Mouse (Mus musculus): ENCODE measurements around the gene Epb41l3. TPM values are rescaled to one million over a fixed set of nuclear protein-coding genes. Genes with fewer than 3 reads are reported as not detected.

Gene Epb41l3
- total RNA-seq, 2 experiments from 2014 or later, result 1.5 to 2.4 TPM

DNA sequence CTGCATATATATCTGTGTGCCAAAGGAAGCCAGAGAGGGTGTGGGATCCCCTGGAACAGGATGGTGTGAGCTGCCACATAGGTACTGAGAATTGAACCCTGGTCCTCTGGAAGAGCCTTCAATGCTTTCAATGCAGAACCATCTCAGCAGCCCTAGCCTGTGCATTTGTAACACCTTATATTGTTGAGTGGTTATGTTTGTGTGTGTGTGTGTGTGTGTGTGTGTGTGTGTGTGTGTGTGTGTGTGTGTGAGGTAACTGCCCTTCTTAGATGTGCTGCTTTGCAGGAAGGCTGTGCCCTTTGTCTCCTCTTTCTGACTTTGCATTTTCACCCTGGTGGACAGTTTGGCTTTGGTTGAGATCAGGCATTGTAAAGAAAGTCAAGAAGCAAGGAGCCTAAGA is 87.2 kb downstream of the Epb41l3 start:
- Histone ChIP-seq H3K4me3 (no peak overlapping the region), H3K27ac (no peak overlapping the region)
- no peak for DNase-seq
- no peak for TF ChIP-seq CTCF (IDR thresholded peaks at IDR 0.05)
- intact Hi-C loops (cut with DNase I), result no loop called here

DNA sequence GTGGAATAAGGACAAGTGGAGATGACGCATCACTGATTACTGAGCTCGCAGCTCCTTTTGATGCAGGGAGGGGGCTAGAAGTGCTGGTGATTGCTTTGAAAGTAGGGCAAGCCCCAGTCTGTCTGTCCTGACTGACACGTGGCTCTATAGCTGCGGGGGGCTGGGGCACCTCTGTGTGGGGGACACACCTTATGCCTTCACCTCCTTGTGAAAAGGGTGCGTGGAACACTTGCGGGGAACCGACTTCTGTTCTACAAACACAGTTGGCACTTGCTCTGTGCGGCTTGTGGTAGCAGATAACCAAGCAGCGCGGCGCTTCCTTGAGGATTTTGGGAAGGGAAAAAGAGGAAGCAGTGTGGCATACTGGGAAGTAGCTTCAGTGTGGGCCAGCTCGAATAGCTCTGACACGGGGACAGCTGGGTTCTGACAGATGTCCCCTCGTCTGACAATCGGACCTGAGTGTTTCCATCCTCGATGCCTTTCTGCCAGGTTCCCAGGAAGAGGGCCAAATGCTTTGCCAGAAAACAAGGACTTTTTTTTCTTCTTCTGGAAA is 101.5 kb downstream of the Epb41l3 start:
- intact Hi-C loops (cut with DNase I), result no loop called here
- no peak for DNase-seq
- no peak for TF ChIP-seq CTCF (IDR thresholded peaks at IDR 0.05)
- Histone ChIP-seq H3K27ac (no peak overlapping the region), H3K4me3 (peak overlapping the region; percentile 29)

DNA sequence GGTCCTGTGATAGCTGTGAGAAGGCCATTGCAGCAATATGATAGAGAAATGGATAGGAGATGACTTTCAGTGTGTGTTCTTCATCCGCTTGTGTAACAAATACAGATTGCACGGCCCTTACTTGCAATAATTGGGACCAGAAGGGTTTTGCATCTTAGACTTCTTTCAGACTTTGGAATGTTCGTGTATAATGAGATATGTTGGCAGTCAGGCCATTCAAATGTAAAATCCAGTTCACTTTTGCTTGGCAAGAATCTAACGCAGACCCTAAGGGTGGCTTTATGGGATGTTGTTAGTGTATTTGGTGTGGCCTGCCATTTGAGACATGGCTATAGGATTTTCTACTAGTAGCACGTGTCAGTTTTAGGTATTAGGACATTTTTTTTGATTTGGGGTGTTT is 102.5 kb downstream of the Epb41l3 start:
- Histone ChIP-seq H3K4me3 (no peak overlapping the region), H3K27ac (no peak overlapping the region)
- TF ChIP-seq CTCF (IDR thresholded peaks at IDR 0.05), result no peak
- DNase-seq, result no peak
- intact Hi-C loops (cut with DNase I), result no loop called here

DNA sequence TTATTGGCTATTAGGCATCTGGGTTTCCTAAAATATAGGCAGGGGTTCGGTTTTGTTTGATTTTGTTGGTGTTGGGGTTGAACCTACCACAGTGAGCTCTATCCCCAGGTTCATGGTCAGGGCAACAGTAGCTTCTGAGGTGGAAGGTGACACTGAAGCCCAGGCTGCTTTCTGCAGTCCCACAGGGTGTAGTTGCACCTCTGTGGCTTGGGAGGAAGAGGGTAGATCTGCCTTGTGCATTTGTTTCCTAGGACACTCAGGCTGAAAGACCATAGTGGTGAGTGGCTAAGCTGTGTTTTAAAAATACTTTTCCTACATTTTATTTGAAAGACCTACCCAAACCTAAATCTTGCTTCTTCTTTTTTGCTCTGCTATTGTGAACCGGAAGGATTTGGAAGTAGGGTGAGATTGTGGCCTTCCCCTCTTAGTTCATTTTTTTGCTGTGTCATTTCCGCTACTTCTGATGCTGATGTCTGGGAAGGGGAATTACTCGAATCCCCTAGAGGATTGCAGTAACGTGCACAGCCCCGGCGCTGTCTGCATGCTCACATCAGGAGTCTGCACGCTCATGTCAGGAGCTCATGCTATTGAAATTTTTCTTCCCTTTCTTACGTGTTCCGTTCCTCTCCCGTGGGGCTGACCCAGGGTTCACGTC is 105.5 kb downstream of the Epb41l3 start:
- intact Hi-C loops (cut with DNase I), result no loop called here
- Histone ChIP-seq H3K4me3 (peak overlapping the region; percentile 59), H3K27ac (peak overlapping the region; percentile 73)
- peak; percentile 45 for DNase-seq
- TF ChIP-seq CTCF (IDR thresholded peaks at IDR 0.05), result no peak

DNA sequence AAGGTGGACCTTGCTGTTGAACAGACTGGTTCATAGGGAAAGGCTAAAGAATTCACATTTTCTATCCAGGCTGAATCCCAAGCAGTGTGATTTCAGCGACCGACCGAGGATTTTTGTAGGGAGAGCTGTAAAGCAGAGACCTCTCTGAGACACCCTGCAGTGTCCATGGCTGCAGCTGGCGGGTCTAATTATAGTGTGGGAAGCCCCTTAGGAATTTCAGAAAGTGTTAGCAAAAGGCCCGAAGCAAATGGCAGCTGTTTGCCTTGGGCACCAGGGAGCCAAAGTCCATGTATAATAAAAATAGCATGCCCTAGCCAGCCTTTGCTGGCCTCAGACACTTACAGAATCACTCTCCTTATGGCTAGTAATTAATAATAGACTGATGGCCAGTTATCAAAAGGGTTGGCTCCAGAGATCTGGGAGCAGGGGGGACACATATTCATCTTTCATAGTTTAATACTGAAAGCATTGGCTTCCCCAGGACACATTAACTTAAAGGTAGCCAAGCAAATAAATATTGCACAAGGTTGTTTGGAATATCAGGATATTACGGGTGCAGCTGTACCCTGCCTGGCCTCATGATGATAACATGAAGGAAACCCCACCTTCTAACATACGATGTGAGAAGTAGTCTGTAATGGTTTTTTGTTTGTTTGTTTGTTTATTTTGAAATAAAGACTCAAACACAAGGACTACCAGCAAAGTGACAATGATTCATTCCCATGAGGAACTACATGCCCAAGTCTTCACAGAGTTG is 106.3 kb downstream of the Epb41l3 start:
- TF ChIP-seq CTCF (IDR thresholded peaks at IDR 0.05), result no peak
- peak overlapping the region; percentile 59 for H3K4me3 ChIP-seq
- intact Hi-C loops (cut with DNase I), result no loop called here
- peak overlapping the region; percentile 73 for H3K27ac ChIP-seq
- no peak for DNase-seq

DNA sequence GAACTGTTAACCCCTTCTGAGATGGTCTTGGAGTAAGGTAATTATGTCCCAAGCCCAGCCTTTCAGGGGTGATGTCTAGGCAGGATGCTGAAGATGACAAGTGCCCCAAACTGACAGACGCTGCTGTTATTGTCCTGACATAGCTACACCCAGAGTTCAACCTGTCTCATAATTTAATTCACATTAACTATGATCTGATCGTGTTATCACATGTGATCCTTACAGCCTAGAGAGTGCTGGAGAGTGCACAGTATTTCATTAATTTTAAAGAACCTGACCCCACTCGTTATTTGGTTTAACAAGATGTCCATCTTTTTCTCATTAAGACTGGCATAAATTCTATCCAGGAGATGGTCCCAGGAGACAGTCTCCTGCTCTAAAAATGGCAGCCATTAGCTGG is 112.3 kb downstream of the Epb41l3 start:
- intact Hi-C loops (cut with DNase I), result no loop called here
- DNase-seq, result no peak
- no peak for TF ChIP-seq CTCF (IDR thresholded peaks at IDR 0.05)
- Histone ChIP-seq H3K4me3 (no peak overlapping the region), H3K27ac (no peak overlapping the region)

DNA sequence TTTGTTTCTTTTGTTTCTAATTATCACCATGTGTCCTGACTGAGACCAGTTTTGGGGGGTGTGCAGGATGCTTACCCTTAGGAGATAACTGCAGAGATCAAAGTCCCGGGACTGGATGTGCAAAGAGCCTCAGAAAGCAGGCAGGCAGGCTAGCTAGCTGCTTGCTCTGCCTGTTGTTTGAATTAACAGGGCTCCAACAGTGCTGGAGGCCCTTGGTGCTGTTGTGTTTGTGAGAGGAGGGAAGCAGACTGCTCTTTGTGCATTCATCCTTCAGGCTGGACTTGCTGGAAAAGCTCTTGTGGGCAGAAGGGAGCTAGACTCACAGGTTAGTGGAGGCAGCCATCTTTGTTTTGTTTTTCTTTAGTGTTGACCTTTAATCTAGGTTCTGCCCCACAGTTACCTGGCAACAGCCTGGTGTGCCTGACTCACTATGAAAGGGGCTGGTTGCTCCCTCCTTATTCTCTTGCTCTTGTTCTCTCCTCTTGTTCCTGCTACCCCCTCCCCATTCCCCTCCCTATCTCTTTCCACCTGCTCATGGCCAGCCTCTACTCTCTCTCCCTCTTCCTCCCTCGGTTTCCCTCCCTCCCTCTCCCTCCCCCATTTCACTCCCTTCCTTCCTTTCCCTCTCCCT is 117.5 kb downstream of the Epb41l3 start:
- H3K27ac ChIP-seq, result no peak overlapping the region
- intact Hi-C loops (cut with DNase I), result no loop called here

DNA sequence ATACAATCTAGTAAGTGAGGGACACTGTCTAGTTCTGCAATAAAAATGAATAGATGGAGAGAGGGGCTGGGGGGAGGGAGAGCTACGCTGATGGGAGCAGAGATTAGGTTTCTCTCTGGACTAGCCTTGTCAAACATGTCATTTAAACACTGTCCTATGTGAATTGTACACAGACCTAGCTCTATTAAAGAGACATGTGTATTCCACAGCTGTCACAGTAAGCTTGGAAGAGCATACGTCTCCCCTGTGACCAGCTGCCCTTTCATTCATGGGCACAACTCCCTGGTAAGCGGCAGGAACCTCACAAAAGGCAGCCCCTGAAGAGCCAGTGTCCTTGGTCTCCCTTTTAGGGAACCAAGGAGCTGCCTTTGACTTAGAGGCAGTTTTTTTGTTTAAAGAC is 119.1 kb downstream of the Epb41l3 start:
- no peak overlapping the region for H3K27ac ChIP-seq
- no peak for TF ChIP-seq CTCF (IDR thresholded peaks at IDR 0.05)
- intact Hi-C loops (cut with DNase I), result no loop called here

More for the DNA sequence above, 117.5 kb downstream of the Epb41l3 start:
- H3K4me3 ChIP-seq, result no peak overlapping the region
- no peak for DNase-seq
- TF ChIP-seq CTCF (IDR thresholded peaks at IDR 0.05), result no peak

DNA sequence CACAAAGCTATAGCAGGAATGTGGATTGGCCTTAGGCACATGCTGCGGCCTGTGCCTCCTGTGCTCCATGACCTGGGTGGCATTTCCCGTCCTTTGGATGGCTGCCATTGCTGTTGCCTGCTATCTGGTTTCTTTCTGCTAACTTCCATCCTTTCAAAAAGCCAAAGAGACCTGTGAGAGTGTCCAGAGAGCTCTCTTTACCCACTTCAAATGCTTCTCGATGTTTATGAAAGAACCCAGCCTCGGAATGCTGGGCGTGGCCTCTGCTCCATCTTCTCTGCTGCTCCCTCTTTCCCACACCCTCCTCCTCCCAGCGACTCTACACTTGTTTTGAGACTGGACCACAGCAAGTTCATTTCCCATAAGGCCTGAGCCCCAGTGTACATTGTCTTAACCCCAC is 120.3 kb downstream of the Epb41l3 start:
- intact Hi-C loops (cut with DNase I), result no loop called here
- Histone ChIP-seq H3K27ac (no peak overlapping the region), H3K4me3 (no peak overlapping the region)
- DNase-seq, result peak; percentile 37
- TF ChIP-seq CTCF (IDR thresholded peaks at IDR 0.05), result no peak

More for the DNA sequence above, 119.1 kb downstream of the Epb41l3 start:
- no peak overlapping the region for H3K4me3 ChIP-seq
- DNase-seq, result no peak

DNA sequence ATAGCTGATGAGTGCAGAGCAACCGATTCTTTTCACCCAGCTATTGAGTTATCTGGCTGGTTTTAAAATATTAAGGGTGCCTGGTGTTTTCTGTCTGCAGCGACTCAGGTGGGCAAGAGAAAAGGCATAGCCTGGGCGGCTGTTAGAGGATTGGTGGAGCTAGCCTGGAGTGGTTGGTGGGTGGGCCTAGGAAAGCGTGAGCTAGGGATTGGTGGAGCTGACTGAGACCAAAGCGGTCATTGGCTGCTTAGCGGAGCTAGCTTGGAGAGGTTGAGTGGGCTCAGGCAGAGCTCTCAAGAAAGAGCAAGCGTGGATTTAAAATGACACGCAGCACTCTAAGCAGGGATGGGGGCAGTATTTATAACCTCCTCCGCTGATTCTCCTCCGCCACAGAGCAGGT is 121.2 kb downstream of the Epb41l3 start:
- Histone ChIP-seq H3K4me3 (no peak overlapping the region), H3K27ac (no peak overlapping the region)
- TF ChIP-seq CTCF (IDR thresholded peaks at IDR 0.05), result no peak
- intact Hi-C loops (cut with DNase I), result no loop called here
- DNase-seq, result no peak

DNA sequence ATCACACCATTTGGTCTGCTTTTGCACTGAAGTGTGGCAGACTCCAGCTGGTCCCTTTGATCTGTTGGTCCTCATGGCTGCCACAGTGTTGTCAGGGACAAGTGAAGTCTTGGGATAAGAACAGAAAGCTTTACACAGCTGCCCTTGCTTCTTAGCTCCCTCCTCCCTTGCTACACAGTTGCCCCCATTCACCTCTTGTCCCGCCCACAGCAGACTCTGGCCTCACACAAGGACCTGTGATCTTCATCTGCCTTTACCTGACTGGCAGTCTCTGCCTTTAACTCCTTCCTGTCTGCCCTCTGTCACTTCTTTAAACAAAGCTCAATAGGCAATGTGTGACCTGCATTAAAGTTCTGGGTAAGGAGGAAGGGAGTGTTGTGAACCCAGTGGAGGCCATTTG is 123.3 kb downstream of the Epb41l3 start:
- TF ChIP-seq CTCF (IDR thresholded peaks at IDR 0.05), result no peak
- no peak overlapping the region for H3K27ac ChIP-seq
- intact Hi-C loops (cut with DNase I), result no loop called here
- no peak for DNase-seq
- H3K4me3 ChIP-seq, result no peak overlapping the region

DNA sequence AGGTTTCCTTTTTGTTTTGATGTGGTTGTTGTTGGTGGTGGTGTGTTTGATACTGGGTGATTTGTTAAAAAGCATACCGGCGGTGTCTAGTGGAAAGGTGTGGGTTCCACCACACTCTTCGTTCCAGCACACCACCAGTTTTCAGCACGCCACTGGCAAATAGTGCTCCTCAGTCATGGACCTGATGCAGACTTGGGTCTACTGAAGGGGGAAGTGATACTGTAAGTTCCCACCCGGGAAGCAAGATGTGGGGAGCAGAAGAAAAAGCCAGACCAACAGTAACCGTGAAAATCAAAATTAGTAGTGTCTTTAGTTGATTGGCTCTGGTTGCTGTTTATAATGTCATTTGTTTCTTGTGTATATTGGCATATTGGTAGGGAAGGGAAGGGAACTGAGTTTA is 124.3 kb downstream of the Epb41l3 start:
- DNase-seq, result no peak
- no peak overlapping the region for H3K27ac ChIP-seq
- intact Hi-C loops (cut with DNase I), result no loop called here
- no peak for TF ChIP-seq CTCF (IDR thresholded peaks at IDR 0.05)
- H3K4me3 ChIP-seq, result no peak overlapping the region

DNA sequence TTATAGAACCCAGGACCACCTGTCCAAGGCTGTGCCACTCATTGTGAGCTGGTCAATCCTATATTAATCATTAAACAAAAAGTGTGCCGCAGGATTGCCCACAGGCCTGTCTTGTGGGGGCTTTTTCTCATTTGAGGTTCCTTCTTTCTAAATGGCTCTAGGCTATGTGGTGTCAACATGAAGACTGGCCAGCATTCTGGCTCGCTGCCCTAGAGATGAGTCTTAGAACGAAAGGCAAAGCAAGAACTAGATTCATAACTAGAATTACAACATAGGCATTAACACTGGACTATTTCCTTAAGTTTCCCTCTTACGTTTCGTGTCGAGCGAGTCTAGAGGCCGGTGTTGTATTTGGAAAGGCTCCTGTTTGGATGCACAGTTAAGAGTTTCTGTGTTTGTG is 125.5 kb downstream of the Epb41l3 start:
- intact Hi-C loops (cut with DNase I), result no loop called here
- DNase-seq, result no peak
- TF ChIP-seq CTCF (IDR thresholded peaks at IDR 0.05), result no peak
- H3K4me3 ChIP-seq, result no peak overlapping the region
- H3K27ac ChIP-seq, result no peak overlapping the region

All from gastrocnemius, adult 2 months (tissue).